Mouse (Mus musculus) embryonic facial prominence, embryonic 11.5 days (tissue): ENCODE measurements at regions not wholly inside any gene's neighbourhood (a gene's known extent, or its start where the extent isn't known, plus 50 kb on each side); places are given as distances from the start of the nearest gene placed in this dataset.
A peak's percentile ranks its signal among the peaks of the same experiment; 100 is the strongest.

ENCODE experiments used
- ATAC-seq: fragments of 200-750 bp; cut with Nextera tagmentation; replicated peaks from 2 replicates; pipeline ENCODE4 v1.8.0; 2017; ENCODE audit warnings: low read depth; ENCODE audit not compliant: insufficient number of reproducible peaks, low FRiP score, low TSS enrichment
- DNase-seq: peaks from one replicate; pipeline ENCODE4 v3.0.0-alpha.2; 2015; ENCODE audit warnings: low spot score
- H3K27ac ChIP-seq: fragments of 300-500 bp; sonication (generic); replicated peaks from 2 replicates; pipeline ENCODE4 v1.5.1; 2014; ENCODE audit warnings: mild to moderate bottlenecking, low read depth, low read length, control low read depth
- H3K27me3 ChIP-seq: fragments of 300-500 bp; sonication (generic); 2 replicates; pipeline ENCODE4 v1.6.1; 2014; ENCODE audit warnings: mild to moderate bottlenecking, low read length, moderate library complexity, mixed read lengths; ENCODE audit not compliant: control insufficient read depth, insufficient read depth
- H3K36me3 ChIP-seq: fragments of 300-500 bp; sonication (generic); replicated peaks from 2 replicates; pipeline ENCODE4 v1.6.1; 2014; ENCODE audit warnings: low read depth, mild to moderate bottlenecking, low read length, moderate library complexity, mixed read lengths; ENCODE audit not compliant: control insufficient read depth, insufficient read depth
- H3K4me1 ChIP-seq: fragments of 300-500 bp; sonication (generic); 2 replicates; pipeline ENCODE4 v1.6.1; 2014; ENCODE audit warnings: low read length, mixed read lengths; ENCODE audit not compliant: control insufficient read depth, insufficient read depth
- H3K4me2 ChIP-seq: fragments of 300-500 bp; sonication (generic); 2 replicates; pipeline ENCODE4 v1.6.1; 2014; ENCODE audit warnings: low read depth, mild to moderate bottlenecking, control low read depth, low read length, moderate library complexity
- H3K4me3 ChIP-seq: fragments of 300-500 bp; sonication (generic); 2 replicates; pipeline ENCODE4 v1.5.1; 2014; ENCODE audit warnings: low read depth, low read length, control low read depth
- H3K9ac ChIP-seq: fragments of 300-500 bp; sonication (generic); replicated peaks from 2 replicates; pipeline ENCODE4 v1.6.1; 2014; ENCODE audit warnings: mild to moderate bottlenecking, control low read depth, low read length
- H3K9me3 ChIP-seq: fragments of 300-500 bp; sonication (generic); replicated peaks from 2 replicates; pipeline ENCODE4 v1.6.1; 2016; ENCODE audit warnings: mild to moderate bottlenecking, low read length, inconsistent platforms, mixed read lengths; ENCODE audit not compliant: control insufficient read depth
- WGBS: fragments of 180-500 bp; shearing (Covaris S2); extraction: QIAGEN DNeasy Blood & Tissue Kit; methylation state at CpG from one replicate; pipeline ENCODE4 v1.1.7; 2014; 5-methylcytosine and 5-hydroxymethylcytosine counted together

DNA sequence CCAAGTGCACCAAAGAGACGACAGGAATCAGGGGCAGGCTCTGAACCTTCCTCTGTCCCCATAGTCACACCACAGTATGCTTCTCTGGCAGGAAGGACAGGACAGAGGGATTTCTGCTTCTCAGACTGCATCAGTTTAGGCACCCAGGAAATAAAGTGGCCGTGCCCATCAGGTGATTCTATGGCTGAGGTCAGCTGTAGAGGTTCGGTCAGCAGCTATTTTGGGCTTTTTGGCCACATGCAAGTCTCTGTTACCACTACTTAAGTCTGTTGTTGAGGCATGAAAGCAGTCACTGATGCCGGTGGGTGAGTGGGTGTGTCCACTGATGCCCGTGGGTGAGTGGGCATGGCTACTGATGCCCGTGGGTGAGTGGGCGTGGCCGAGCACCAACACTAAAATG lies 128.4 kb upstream of the Six2 start:
- Histone ChIP-seq H3K27me3 (no peaks in the 10 kb centered on the region), H3K27ac (no peak overlapping the region), H3K9ac (no peak overlapping the region), H3K4me1 (no peaks in the 10 kb centered on the region), H3K4me3 (no peak overlapping the region), H3K4me2 (no peak overlapping the region), H3K36me3 (no peaks in the 10 kb centered on the region), H3K9me3 (no peaks in the 10 kb centered on the region)
- WGBS = 91% methylated on average over 8 of the region's 8 CpGs
- ATAC-seq (no peak), DNase-seq (no peak)

DNA sequence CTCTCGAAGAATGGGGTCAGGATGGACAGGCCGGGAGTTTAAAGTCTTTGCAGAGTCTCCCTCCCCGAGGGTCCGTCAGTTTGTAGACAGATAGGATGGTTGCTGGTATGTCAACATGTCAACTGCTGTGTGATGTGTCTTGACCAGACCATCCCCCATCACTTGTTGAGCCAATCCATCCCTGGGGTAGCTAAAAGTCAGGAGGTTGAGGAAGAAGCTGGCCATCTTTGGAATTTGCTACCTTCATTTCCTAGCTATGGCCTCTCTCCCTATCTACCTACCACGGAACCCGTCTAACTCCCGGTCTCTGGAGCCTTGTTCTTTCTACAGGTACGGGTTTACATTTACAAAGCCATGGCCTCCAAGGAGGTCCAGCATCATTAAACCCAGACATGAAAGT lies 128.0 kb upstream of the Six2 start:
- Histone ChIP-seq H3K4me2 (no peak overlapping the region), H3K27ac (no peak overlapping the region), H3K27me3 (no peaks in the 10 kb centered on the region), H3K9me3 (no peaks in the 10 kb centered on the region), H3K9ac (no peak overlapping the region), H3K4me3 (no peak overlapping the region), H3K36me3 (no peaks in the 10 kb centered on the region), H3K4me1 (no peaks in the 10 kb centered on the region)
- 85% methylated on average over 8 of the region's 8 CpGs for WGBS
- DNase-seq (no peak), ATAC-seq (no peak)

DNA sequence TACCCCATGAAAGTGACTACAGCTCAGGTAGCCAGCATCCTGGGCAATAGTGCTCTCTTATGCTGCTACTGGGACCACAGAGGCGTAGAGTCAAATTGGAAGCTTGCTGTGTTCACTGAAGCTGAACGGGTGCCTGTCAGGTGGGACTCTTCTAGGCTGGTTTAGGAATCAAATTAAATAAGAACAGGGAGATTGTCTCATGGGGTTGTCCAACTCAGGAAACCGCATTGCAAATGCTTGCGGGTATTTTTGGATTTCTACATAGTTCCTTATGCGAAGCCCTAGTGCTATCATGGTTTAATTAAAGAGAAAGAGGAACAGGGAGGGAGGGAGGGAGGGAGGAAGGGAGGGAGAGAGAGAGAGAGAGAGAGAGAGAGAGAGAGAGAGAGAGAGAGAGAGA lies 120.5 kb upstream of the Six2 start:
- no peaks in the 10 kb centered on the region for H3K9me3 ChIP-seq
- peaks cover 5% of the 10 kb centered on the region for H3K4me1 ChIP-seq
- no peak for DNase-seq
- H3K4me3 ChIP-seq = no peak overlapping the region
- H3K4me2 ChIP-seq = no peak overlapping the region
- no peak for ATAC-seq
- no peaks in the 10 kb centered on the region for H3K36me3 ChIP-seq
- peaks cover 3% of the 10 kb centered on the region; the same call in 1 of the 2 replicates for H3K27me3 ChIP-seq
- WGBS = 61% methylated on average over 5 of the region's 5 CpGs
- no peak overlapping the region for H3K27ac ChIP-seq
- H3K9ac ChIP-seq = no peak overlapping the region

DNA sequence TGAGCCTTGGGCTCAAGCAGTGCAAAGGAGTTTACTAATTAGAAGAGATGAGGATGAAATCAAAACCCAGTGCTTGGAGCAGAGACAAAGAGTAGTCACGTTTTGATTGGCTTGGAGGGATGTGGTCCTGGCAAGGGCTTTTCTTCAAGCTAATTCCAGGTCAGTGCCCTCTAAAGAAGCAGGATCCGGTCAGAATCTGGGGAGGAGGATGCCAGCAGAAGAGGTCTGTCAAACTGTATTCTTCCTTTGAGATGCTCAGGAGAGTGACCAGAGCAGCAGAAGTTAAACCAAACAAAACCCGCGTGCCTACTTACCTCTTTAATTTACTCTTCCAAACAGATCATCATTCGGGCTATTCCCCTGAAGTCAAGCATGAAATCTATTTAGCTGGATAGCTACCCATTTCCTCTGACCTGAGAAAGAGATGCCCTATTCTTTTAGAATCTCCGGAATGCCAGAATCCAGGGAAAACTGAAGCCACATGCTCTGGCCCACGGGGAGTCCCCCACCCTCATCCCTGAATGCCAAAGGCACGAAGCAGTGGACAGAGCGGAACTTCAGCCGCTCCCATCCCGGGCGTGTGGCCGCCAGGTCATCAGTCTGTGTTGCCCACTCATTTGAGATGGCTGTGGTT lies 117.8 kb upstream of the Six2 start:
- H3K27me3 ChIP-seq = peaks cover 3% of the 10 kb centered on the region; the same call in 1 of the 2 replicates
- H3K4me2 ChIP-seq = no peak overlapping the region
- no peak overlapping the region for H3K27ac ChIP-seq
- no peaks in the 10 kb centered on the region for H3K9me3 ChIP-seq
- peak; percentile 57 for DNase-seq
- WGBS = 19% methylated on average over 13 of the region's 13 CpGs
- H3K4me3 ChIP-seq = no peak overlapping the region
- no peaks in the 10 kb centered on the region for H3K36me3 ChIP-seq
- ATAC-seq = no peak
- peaks cover 5% of the 10 kb centered on the region for H3K4me1 ChIP-seq
- no peak overlapping the region for H3K9ac ChIP-seq

DNA sequence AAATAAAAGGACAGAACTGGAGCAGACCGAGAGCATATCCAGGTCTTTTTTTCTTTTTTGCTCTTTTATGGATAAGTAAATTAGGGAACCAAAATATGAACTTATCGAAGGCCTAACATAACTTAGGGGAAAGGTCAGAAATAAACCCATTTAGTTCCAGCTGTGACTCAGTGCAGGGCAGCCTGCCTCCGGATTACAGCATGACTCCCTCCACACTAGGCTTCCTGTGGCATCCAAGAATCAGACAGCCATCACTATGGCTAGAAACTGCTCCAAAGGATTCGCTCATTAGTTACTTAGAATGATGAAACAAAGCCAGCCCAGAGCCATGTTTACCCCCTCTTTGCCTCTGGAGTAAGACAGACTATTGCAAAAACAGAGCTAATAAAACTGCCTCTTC lies 116.6 kb upstream of the Six2 start:
- no peaks in the 10 kb centered on the region for H3K9me3 ChIP-seq
- no peaks in the 10 kb centered on the region for H3K36me3 ChIP-seq
- peaks cover 3% of the 10 kb centered on the region; the same call in 1 of the 2 replicates for H3K27me3 ChIP-seq
- H3K27ac ChIP-seq = no peak overlapping the region
- WGBS = 58% methylated on average over 4 of the region's 4 CpGs
- peaks cover 8% of the 10 kb centered on the region for H3K4me1 ChIP-seq
- H3K9ac ChIP-seq = no peak overlapping the region
- H3K4me2 ChIP-seq = no peak overlapping the region
- H3K4me3 ChIP-seq = no peak overlapping the region
- ATAC-seq = no peak
- no peak for DNase-seq

DNA sequence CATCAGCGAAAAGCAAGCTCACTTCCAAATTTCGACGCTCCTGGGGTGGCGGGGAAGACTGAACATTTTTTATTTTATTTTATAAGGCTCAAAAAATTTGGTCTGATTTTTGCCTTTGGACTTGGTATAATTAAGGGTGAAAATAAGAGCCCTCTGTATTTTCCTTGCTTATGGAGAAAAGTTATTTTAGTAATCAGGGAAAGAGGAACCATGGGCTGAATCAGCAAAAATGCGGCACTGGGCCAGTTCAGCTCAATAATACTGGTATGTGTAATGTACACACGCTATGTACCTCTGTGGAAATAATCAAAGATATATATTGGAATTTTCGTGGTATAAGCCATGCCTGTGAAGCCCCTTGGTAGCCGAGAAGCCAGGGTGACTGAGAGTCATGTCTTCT lies 113.7 kb upstream of the Six2 start:
- no peaks in the 10 kb centered on the region for H3K9me3 ChIP-seq
- H3K4me1 ChIP-seq = peaks cover 6% of the 10 kb centered on the region
- ATAC-seq = no peak
- no peaks in the 10 kb centered on the region for H3K36me3 ChIP-seq
- no peak overlapping the region for H3K9ac ChIP-seq
- H3K27me3 ChIP-seq = peaks cover 3% of the 10 kb centered on the region; the same call in 1 of the 2 replicates
- no peak for DNase-seq
- H3K27ac ChIP-seq = no peak overlapping the region
- no peak overlapping the region for H3K4me3 ChIP-seq
- WGBS = 75% methylated on average over 8 of the region's 8 CpGs
- H3K4me2 ChIP-seq = no peak overlapping the region

DNA sequence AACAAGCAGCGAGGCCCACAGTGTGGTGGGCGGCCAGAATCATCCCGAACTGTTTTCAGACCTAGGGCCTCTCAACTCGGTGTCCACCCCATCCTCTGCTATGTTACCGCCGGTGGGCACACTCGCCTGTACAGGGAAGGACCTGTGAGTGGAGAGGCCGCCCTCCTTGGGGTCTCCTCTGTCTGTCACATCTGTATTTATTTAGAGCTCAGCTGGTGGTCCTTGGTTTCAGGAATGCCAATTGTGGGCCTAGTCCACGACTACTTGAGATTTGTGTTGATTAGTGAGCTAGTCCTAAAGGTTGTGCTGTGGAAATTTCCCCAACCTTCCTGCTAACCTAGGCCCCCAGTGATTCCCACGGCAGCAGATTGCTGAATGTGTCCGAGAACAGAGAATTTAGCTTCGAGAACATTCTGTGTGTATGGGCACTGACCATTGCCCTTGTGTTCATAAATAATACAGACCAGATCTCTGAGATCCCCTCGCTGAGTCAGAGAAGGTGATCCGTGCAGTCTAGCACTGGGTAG lies 113.1 kb upstream of the Six2 start:
- H3K27me3 ChIP-seq = peaks cover 3% of the 10 kb centered on the region; the same call in 1 of the 2 replicates
- peak; percentile 69 for DNase-seq
- H3K9ac ChIP-seq = peak overlapping the region; percentile 79
- peaks cover 5% of the 10 kb centered on the region for H3K4me1 ChIP-seq
- no peak for ATAC-seq
- no peaks in the 10 kb centered on the region for H3K9me3 ChIP-seq
- peak overlapping the region; percentile 85 for H3K27ac ChIP-seq
- H3K4me2 ChIP-seq = peak overlapping the region; percentile 96
- 11% methylated on average over 14 of the region's 14 CpGs for WGBS
- no peaks in the 10 kb centered on the region for H3K36me3 ChIP-seq
- peak overlapping the region; percentile 50 for H3K4me3 ChIP-seq

DNA sequence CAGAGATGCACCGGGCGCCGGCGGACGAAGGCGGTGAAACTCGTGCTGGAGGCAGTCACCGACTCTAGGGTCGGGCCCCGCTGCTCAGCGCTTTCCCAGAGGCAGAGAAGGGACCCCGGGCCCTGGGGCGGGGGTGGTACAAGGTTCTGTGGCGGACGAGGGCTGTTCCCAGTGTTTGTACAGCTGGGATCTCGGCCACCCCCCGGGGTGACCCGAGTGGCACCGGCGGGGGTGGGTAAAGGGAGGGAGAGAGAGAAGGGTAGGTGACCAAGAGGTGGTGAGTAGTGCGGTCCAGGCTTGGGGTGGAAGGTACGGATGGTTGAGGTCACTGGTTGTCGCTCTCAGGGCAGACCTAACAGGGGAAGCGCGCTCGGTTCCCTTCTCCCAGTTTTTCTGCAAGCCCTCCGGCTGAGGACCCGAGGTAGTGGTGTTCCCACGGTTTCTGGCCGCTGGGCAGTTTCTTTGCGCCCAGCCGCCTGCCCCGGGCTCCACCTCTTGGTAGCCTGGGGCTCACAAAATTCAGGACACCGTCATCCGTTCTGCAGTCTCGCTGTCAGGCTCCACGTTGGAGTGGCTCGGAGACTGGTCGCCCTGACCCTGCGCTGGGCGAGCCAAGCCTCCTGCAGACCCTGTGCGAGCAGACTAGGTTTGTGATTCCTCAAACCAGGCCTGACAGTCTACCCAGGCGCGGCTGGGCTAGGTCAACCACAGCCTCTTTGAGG lies 112.4 kb upstream of the Six2 start:
- peak overlapping the region; percentile 50 for H3K4me3 ChIP-seq
- H3K4me1 ChIP-seq = peaks cover 3% of the 10 kb centered on the region; the same call in 1 of the 2 replicates
- H3K27ac ChIP-seq = peak overlapping the region; percentile 85
- H3K36me3 ChIP-seq = no peaks in the 10 kb centered on the region
- peak; percentile 48 for DNase-seq
- WGBS = under 1% methylated on average over 44 of the region's 44 CpGs
- H3K9me3 ChIP-seq = no peaks in the 10 kb centered on the region
- ATAC-seq = peak; percentile 54; the same call in 1 of the 2 replicates
- peaks cover 1% of the 10 kb centered on the region; the same call in 1 of the 2 replicates for H3K27me3 ChIP-seq
- peak overlapping the region; percentile 79 for H3K9ac ChIP-seq
- H3K4me2 ChIP-seq = peak overlapping the region; percentile 96
